Mouse (Mus musculus): ENCODE results near the gene Mink1. TPM values are rescaled to one million over a fixed set of nuclear protein-coding genes. Genes with fewer than 3 reads are reported as not detected.
"Not testable (repeated sequence)": the region's sequence is repeated elsewhere in the genome, so short reads cannot be mapped to it uniquely, and the experiment has no call there.

Gene Mink1
- polyA plus RNA-seq (2015; fragmentation: Nextera tagmentation; extraction: Ambion mirVana): 15.9 and 17.4 TPM in 2 replicates

GRCm38 (mm10) chr11:70562287-70562994, at the start of gene Mink1:
Gene Mink1 (plus strand): TSS chr11:70562881.
- 0% methylated on average over 50 of the region's 57 CpGs for WGBS

GRCm38 (mm10) chr11:70513520-70513919, 49.2 kb upstream of the Mink1 start:
- no peak overlapping the region for H3K9ac ChIP-seq (replicated peaks; ENCODE audit: low read length)
- no peak overlapping the region for H3K4me2 ChIP-seq (replicated peaks; ENCODE audit: low read depth, low read length)
- no peaks in the 10 kb centered on the region for H3K27me3 ChIP-seq (ENCODE audit: insufficient read depth, low read length)
- 59% methylated on average over 11 of the region's 11 CpGs for WGBS
- H3K4me1 ChIP-seq (ENCODE audit: insufficient read depth, low read length): no peaks in the 10 kb centered on the region
- no peaks in the 10 kb centered on the region for H3K9me3 ChIP-seq (ENCODE audit: low read length)
- H3K4me3 ChIP-seq (ENCODE audit: low read length): no peak overlapping the region
- no peak for ATAC-seq (ENCODE audit: low FRiP score, low TSS enrichment)
- H3K27ac ChIP-seq (ENCODE audit: low read length): no peak overlapping the region
- no peaks in the 10 kb centered on the region for H3K36me3 ChIP-seq (ENCODE audit: insufficient read depth, low read length)

More at GRCm38 (mm10) chr11:70562287-70562994, at the start of gene Mink1:
- H3K4me3 ChIP-seq (ENCODE audit: low read length): peak within 1 kb of the TSS; percentile 91
- peak within 1 kb of the TSS; percentile 87 for H3K9ac ChIP-seq (replicated peaks; ENCODE audit: low read length)
- no peaks in the 10 kb centered on the region for H3K27me3 ChIP-seq (ENCODE audit: insufficient read depth, low read length)
- peaks cover 42% of the 10 kb centered on the region for H3K4me1 ChIP-seq (ENCODE audit: insufficient read depth, low read length)
- H3K9me3 ChIP-seq (ENCODE audit: low read length): no peaks in the 10 kb centered on the region
- H3K36me3 ChIP-seq (ENCODE audit: insufficient read depth, low read length): 0 out of 2 replicates have a peak, but pooled peaks cover 4% of the 10 kb centered on the region
- ATAC-seq (ENCODE audit: low FRiP score, low TSS enrichment): peak; percentile 89
- peak within 1 kb of the TSS; percentile 93 for H3K27ac ChIP-seq (ENCODE audit: low read length)
- H3K4me2 ChIP-seq (replicated peaks; ENCODE audit: low read depth, low read length): peak within 1 kb of the TSS; percentile 92

- 0 out of 2 replicates have a peak within 1 kb of the TSS, but pooled peaks have one; percentile 5 for H3K27ac ChIP-seq (ENCODE audit: low read length)
- H3K36me3 ChIP-seq (ENCODE audit: insufficient read depth, low read length): no peaks in the 10 kb centered on the region
- no peaks in the 10 kb centered on the region for H3K27me3 ChIP-seq (ENCODE audit: insufficient read depth, low read length)
- H3K4me2 ChIP-seq (replicated peaks; ENCODE audit: low read depth, low read length): no peak within 1 kb of the TSS
- H3K4me1 ChIP-seq (ENCODE audit: insufficient read depth, low read length): no peaks in the 10 kb centered on the region; the same call in 1 of the 2 replicates
- no peaks in the 10 kb centered on the region for H3K9me3 ChIP-seq (ENCODE audit: low read length)
- no peak for ATAC-seq (ENCODE audit: low FRiP score, low TSS enrichment)
- H3K4me3 ChIP-seq (ENCODE audit: low read length): no peak within 1 kb of the TSS
- no peak within 1 kb of the TSS for H3K9ac ChIP-seq (replicated peaks; ENCODE audit: low read length)
- 78% methylated on average over 7 of the region's 7 CpGs for WGBS
These were observed 48.4 kb upstream of the Mink1 start, which contains the start of gene Vmo1 for GRCm38 (mm10) chr11:70514288-70514687. Gene Vmo1 (minus strand): TSS chr11:70514616.

GRCm38 (mm10) chr11:70516352-70516751, 46.3 kb upstream of the Mink1 start:
- no peak for ATAC-seq (ENCODE audit: low FRiP score, low TSS enrichment)
- no peaks in the 10 kb centered on the region for H3K36me3 ChIP-seq (ENCODE audit: insufficient read depth, low read length)
- H3K27ac ChIP-seq (ENCODE audit: low read length): no peak overlapping the region
- no peaks in the 10 kb centered on the region for H3K9me3 ChIP-seq (ENCODE audit: low read length)
- no peak overlapping the region for H3K4me2 ChIP-seq (replicated peaks; ENCODE audit: low read depth, low read length)
- H3K9ac ChIP-seq (replicated peaks; ENCODE audit: low read length): no peak overlapping the region
- H3K27me3 ChIP-seq (ENCODE audit: insufficient read depth, low read length): no peaks in the 10 kb centered on the region
- 33% methylated on average over 2 of the region's 2 CpGs for WGBS
- peaks cover 9% of the 10 kb centered on the region for H3K4me1 ChIP-seq (ENCODE audit: insufficient read depth, low read length)
- no peak overlapping the region for H3K4me3 ChIP-seq (ENCODE audit: low read length)

- WGBS: 73% methylated on average over 1 of the region's 1 CpGs
- no peak for ATAC-seq (ENCODE audit: low FRiP score, low TSS enrichment)
- Histone ChIP-seq H3K4me3 (ENCODE audit: low read length) (no peak overlapping the region), H3K9ac (replicated peaks; ENCODE audit: low read length) (no peak overlapping the region), H3K4me2 (replicated peaks; ENCODE audit: low read depth, low read length) (no peak overlapping the region), H3K27ac (ENCODE audit: low read length) (no peak overlapping the region), H3K4me1 (ENCODE audit: insufficient read depth, low read length) (peaks cover 9% of the 10 kb centered on the region), H3K27me3 (ENCODE audit: insufficient read depth, low read length) (no peaks in the 10 kb centered on the region), H3K36me3 (ENCODE audit: insufficient read depth, low read length) (no peaks in the 10 kb centered on the region), H3K9me3 (ENCODE audit: low read length) (no peaks in the 10 kb centered on the region)
These were observed 44.2 kb upstream of the Mink1 start for GRCm38 (mm10) chr11:70518436-70518835.

DNA sequence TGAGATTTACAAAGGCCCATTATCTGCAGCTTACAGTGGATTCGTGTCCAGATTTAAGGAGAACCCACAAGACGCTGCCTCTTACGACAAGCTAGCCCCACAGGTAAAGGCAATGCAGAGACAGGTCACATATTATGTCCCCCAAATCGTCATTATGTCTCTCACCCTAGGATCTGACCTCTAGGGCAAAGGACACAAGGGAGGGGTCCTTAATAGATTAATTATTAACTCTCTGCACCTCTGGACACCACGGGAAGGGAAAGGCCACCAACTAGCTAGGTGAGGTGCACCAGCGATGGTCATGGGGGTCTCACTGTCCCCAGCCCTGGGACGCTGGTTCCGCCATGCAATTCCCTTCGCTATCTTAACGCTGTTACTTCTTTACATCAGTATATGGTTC, 43.8 kb upstream of the Mink1 start, which contains the start of gene Gltpd2:
Gene Gltpd2, plus strand, starts transcription at position 274 of the 400 bp plus-strand sequence.
- Histone ChIP-seq H3K36me3 (ENCODE audit: insufficient read depth, low read length) (no peaks in the 10 kb centered on the region), H3K9me3 (ENCODE audit: low read length) (no peaks in the 10 kb centered on the region), H3K27ac (ENCODE audit: low read length) (peak within 1 kb of the TSS; percentile 58; the same call in 1 of the 2 replicates), H3K9ac (replicated peaks; ENCODE audit: low read length) (peak within 1 kb of the TSS; percentile 74), H3K4me3 (ENCODE audit: low read length) (peak within 1 kb of the TSS; percentile 38), H3K4me1 (ENCODE audit: insufficient read depth, low read length) (peaks cover 9% of the 10 kb centered on the region), H3K4me2 (replicated peaks; ENCODE audit: low read depth, low read length) (peak within 1 kb of the TSS; percentile 56), H3K27me3 (ENCODE audit: insufficient read depth, low read length) (no peaks in the 10 kb centered on the region)
- no peak for ATAC-seq (ENCODE audit: low FRiP score, low TSS enrichment)
- 85% methylated on average over 10 of the region's 10 CpGs for WGBS

DNA sequence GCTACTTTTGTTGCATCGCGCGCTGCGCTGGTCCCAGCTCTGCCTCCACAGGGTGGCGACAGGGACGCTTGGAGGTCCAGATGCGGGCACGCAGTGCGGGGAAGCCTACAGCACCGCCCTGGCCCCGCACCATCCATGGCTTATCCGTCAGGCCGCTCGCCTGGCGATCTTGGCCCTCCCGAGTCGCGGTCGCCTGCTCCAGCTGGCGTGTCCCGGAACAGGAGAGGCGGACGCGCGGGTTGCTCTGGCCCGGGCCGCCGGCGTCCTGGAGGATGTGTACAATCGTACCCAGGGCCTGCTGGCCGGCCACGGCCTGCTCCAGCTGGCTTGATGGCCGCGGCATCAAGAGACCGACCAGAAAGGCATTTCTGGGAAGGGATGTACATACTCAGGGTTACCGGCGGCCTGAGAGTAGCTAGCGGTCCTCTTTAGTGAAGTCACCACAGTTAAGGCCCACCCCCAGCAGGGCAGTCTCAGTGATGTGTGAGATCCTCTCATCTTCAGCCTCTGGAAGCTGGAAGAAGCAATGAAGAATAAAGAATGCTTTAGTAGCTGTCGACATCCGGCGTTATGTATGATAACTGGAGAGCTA, 42.4 kb upstream of the Mink1 start:
- no peaks in the 10 kb centered on the region for H3K27me3 ChIP-seq (ENCODE audit: insufficient read depth, low read length)
- peak overlapping the region; percentile 38 for H3K4me3 ChIP-seq (ENCODE audit: low read length)
- peaks cover 12% of the 10 kb centered on the region for H3K4me1 ChIP-seq (ENCODE audit: insufficient read depth, low read length)
- H3K36me3 ChIP-seq (ENCODE audit: insufficient read depth, low read length): no peaks in the 10 kb centered on the region
- H3K27ac ChIP-seq (ENCODE audit: low read length): peak overlapping the region; percentile 58
- H3K9ac ChIP-seq (replicated peaks; ENCODE audit: low read length): peak overlapping the region; percentile 74
- no peaks in the 10 kb centered on the region for H3K9me3 ChIP-seq (ENCODE audit: low read length)
- 9% methylated on average over 40 of the region's 41 CpGs for WGBS
- peak overlapping the region; percentile 56 for H3K4me2 ChIP-seq (replicated peaks; ENCODE audit: low read depth, low read length)
- ATAC-seq (ENCODE audit: low FRiP score, low TSS enrichment): peak; percentile 68

- H3K27me3 ChIP-seq (ENCODE audit: insufficient read depth, low read length); H3K9me3 ChIP-seq (ENCODE audit: low read length); H3K27ac ChIP-seq (ENCODE audit: low read length); H3K4me3 ChIP-seq (ENCODE audit: low read length); H3K9ac ChIP-seq (replicated peaks; ENCODE audit: low read length); ATAC-seq (ENCODE audit: low FRiP score, low TSS enrichment); H3K4me2 ChIP-seq (replicated peaks; ENCODE audit: low read depth, low read length): not testable (repeated sequence)
- H3K4me1 ChIP-seq (ENCODE audit: insufficient read depth, low read length): peaks cover 21% of the 10 kb centered on the region
- H3K36me3 ChIP-seq (ENCODE audit: insufficient read depth, low read length): peaks cover 21% of the 10 kb centered on the region
- 87% methylated on average over 8 of the region's 8 CpGs for WGBS
These were observed 39.2 kb upstream of the Mink1 start for GRCm38 (mm10) chr11:70523306-70523989.

GRCm38 (mm10) chr11:70524782-70525181, 37.9 kb upstream of the Mink1 start:
- H3K9ac ChIP-seq (replicated peaks; ENCODE audit: low read length): peak overlapping the region; percentile 49
- H3K36me3 ChIP-seq (ENCODE audit: insufficient read depth, low read length): peaks cover 31% of the 10 kb centered on the region
- H3K27me3 ChIP-seq (ENCODE audit: insufficient read depth, low read length): no peaks in the 10 kb centered on the region
- H3K4me2 ChIP-seq (replicated peaks; ENCODE audit: low read depth, low read length): peak overlapping the region; percentile 56
- no peak overlapping the region for H3K27ac ChIP-seq (ENCODE audit: low read length)
- peak overlapping the region; percentile 74 for H3K4me3 ChIP-seq (ENCODE audit: low read length)
- H3K9me3 ChIP-seq (ENCODE audit: low read length): no peaks in the 10 kb centered on the region
- peak; percentile 10; the same call in 1 of the 2 replicates for ATAC-seq (ENCODE audit: low FRiP score, low TSS enrichment)
- peaks cover 17% of the 10 kb centered on the region for H3K4me1 ChIP-seq (ENCODE audit: insufficient read depth, low read length)
- WGBS: 5% methylated on average over 8 of the region's 8 CpGs
